26 mouse cellular contexts compared by ENCODE assay signal in the genomic region with DNA sequence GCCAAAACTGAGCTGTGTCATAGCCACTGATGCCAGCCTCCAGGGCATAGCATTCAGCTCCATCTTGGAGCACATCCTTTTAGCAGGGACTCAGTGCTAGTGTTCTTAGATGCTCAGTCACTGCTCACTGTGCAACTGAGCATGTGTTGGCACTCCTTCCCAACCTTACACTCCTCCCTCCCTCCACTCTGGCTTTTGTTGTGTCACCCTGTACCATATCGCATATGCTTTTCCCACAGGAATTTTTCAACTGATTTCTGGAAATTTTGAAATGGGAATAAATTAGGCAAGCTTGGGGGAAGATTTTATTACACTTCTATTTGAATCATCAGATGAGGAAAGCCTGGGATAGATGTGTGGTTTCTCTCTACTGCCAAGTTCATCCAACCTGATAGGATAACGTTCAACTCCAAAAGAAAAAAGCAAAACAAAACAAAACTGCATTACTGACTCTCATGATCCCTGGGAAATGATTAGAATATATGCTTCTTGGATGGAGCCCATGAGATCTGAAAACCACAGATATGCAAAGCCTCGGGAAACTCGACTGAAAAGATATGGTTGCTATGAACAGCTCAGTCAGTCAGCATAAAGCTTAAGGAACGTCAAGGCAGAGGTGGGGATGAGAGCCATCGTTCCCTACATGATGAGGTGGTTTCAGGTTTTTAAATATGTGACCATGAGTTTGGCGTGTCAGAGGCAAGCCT. TPM values are rescaled to one million over a fixed set of nuclear protein-coding genes. Genes with fewer than 3 reads are reported as not detected.
DNase-seq lines count a peak whose midpoint lies in the region; ATAC-seq and TF ChIP-seq lines count a peak whose summit lies in the region.
"Had no signal": no experiment of that assay in that cellular context is flagged by ENCODE, and none has a peak within 500 bp of the region (broad histone marks: within the 10 kb centered on the region; RNA-seq: fewer than 3 reads in every experiment).

No protein-coding gene starts in this region.

- 84% methylated on average over 7 of the region's 7 CpGs for whole genome bisulfite sequencing in forebrain, embryonic 16.5 days
- WGBS in forebrain, embryonic 15.5 days, result 81% methylated on average over 7 of the region's 7 CpGs
- WGBS in limb, embryonic 14.5 days, result 50% methylated on average over 7 of the region's 7 CpGs
- WGBS in limb, embryonic 10.5 days, result 65% methylated on average over 7 of the region's 7 CpGs
- 31% methylated on average over 7 of the region's 7 CpGs for WGBS in embryonic facial prominence, embryonic 13.5 days

- no peak for TF ChIP-seq POLR2A in limb, embryonic 14.5 days (IDR thresholded peaks at IDR 0.05; ENCODE audit: borderline replicate concordance, extremely low read depth, insufficient read depth, insufficient read length)

- no peak overlapping the region for H3K9ac ChIP-seq in forebrain, embryonic 16.5 days (replicated peaks; ENCODE audit: low read depth, low read length)
- no peak overlapping the region for H3K9ac ChIP-seq in forebrain, embryonic 15.5 days (replicated peaks)
- H3K9ac ChIP-seq in limb, embryonic 14.5 days (ENCODE audit: low read depth, low read length, severe bottlenecking), result no peak overlapping the region
- no peak overlapping the region for H3K9ac ChIP-seq in embryonic facial prominence, embryonic 13.5 days
- H3K9ac ChIP-seq: hindbrain, embryonic 13.5 days; intestine, embryonic 15.5 days; kidney, embryonic 15.5 days; neural tube, embryonic 13.5 days had no signal

- H3K36me3 ChIP-seq in forebrain, embryonic 16.5 days (ENCODE audit: control insufficient read depth, insufficient read depth), result no peaks in the 10 kb centered on the region
- no peaks in the 10 kb centered on the region for H3K36me3 ChIP-seq in forebrain, embryonic 15.5 days
- H3K36me3 ChIP-seq in limb, embryonic 14.5 days (ENCODE audit: control insufficient read depth, insufficient read depth, low read length), result no peaks in the 10 kb centered on the region
- H3K36me3 ChIP-seq in limb, embryonic 10.5 days, result no peaks in the 10 kb centered on the region
- no peaks in the 10 kb centered on the region for H3K36me3 ChIP-seq in embryonic facial prominence, embryonic 13.5 days
- H3K36me3 ChIP-seq: hindbrain, embryonic 13.5 days; intestine, embryonic 15.5 days; kidney, embryonic 15.5 days; neural tube, embryonic 13.5 days had no signal

- H3K27ac ChIP-seq in forebrain, embryonic 16.5 days (ENCODE audit: low read length), result no peak overlapping the region
- no peak overlapping the region for H3K27ac ChIP-seq in forebrain, embryonic 15.5 days (replicated peaks)
- H3K27ac ChIP-seq in limb, embryonic 14.5 days (replicated peaks; ENCODE audit: low read depth, low read length), result no peak overlapping the region
- H3K27ac ChIP-seq in limb, embryonic 10.5 days, result no peak overlapping the region
- H3K27ac ChIP-seq in embryonic facial prominence, embryonic 13.5 days, result peak overlapping the region; percentile 55
- H3K27ac ChIP-seq: hindbrain, embryonic 13.5 days; intestine, embryonic 15.5 days; kidney, embryonic 15.5 days; neural tube, embryonic 13.5 days; stomach, postnatal 0 days had no signal

- peaks cover 5% of the 10 kb centered on the region for H3K4me1 ChIP-seq in forebrain, embryonic 16.5 days (replicated peaks; ENCODE audit: control insufficient read depth, insufficient read depth, low read length)
- H3K4me1 ChIP-seq in forebrain, embryonic 15.5 days, result peaks cover 11% of the 10 kb centered on the region
- peaks cover 10% of the 10 kb centered on the region for H3K4me1 ChIP-seq in limb, embryonic 14.5 days (ENCODE audit: control insufficient read depth, insufficient read depth, low read length)
- peaks cover 32% of the 10 kb centered on the region for H3K4me1 ChIP-seq in limb, embryonic 10.5 days
- H3K4me1 ChIP-seq in embryonic facial prominence, embryonic 13.5 days, result peaks cover 28% of the 10 kb centered on the region
- H3K4me1 ChIP-seq: hindbrain, embryonic 13.5 days; intestine, embryonic 15.5 days; kidney, embryonic 15.5 days; neural tube, embryonic 13.5 days had no signal

- no peaks in the 10 kb centered on the region for H3K9me3 ChIP-seq in forebrain, embryonic 16.5 days (ENCODE audit: control insufficient read depth, low read length)
- no peaks in the 10 kb centered on the region for H3K9me3 ChIP-seq in forebrain, embryonic 15.5 days
- no peaks in the 10 kb centered on the region for H3K9me3 ChIP-seq in limb, embryonic 14.5 days (ENCODE audit: control insufficient read depth, low read length)
- no peaks in the 10 kb centered on the region for H3K9me3 ChIP-seq in limb, embryonic 10.5 days (replicated peaks)
- H3K9me3 ChIP-seq in embryonic facial prominence, embryonic 13.5 days, result no peaks in the 10 kb centered on the region
- H3K9me3 ChIP-seq: hindbrain, embryonic 13.5 days; intestine, embryonic 15.5 days; kidney, embryonic 15.5 days; neural tube, embryonic 13.5 days had no signal

- no peak overlapping the region for H3K4me3 ChIP-seq in forebrain, embryonic 16.5 days (replicated peaks; ENCODE audit: low read length)
- no peak overlapping the region for H3K4me3 ChIP-seq in forebrain, embryonic 15.5 days
- H3K4me3 ChIP-seq in limb, embryonic 14.5 days (replicated peaks; ENCODE audit: low read length), result no peak overlapping the region
- no peak overlapping the region for H3K4me3 ChIP-seq in limb, embryonic 10.5 days
- H3K4me3 ChIP-seq in embryonic facial prominence, embryonic 13.5 days, result no peak overlapping the region
- H3K4me3 ChIP-seq: hindbrain, embryonic 13.5 days; intestine, embryonic 15.5 days; kidney, embryonic 15.5 days; neural tube, embryonic 13.5 days had no signal

- H3K4me2 ChIP-seq in forebrain, embryonic 16.5 days (ENCODE audit: low read length), result no peak overlapping the region
- H3K4me2 ChIP-seq in forebrain, embryonic 15.5 days (replicated peaks), result no peak overlapping the region
- no peak overlapping the region for H3K4me2 ChIP-seq in limb, embryonic 14.5 days (replicated peaks; ENCODE audit: low read depth, low read length, severe bottlenecking)
- peak overlapping the region; percentile 7; the same call in 1 of the 2 replicates for H3K4me2 ChIP-seq in embryonic facial prominence, embryonic 13.5 days
- H3K4me2 ChIP-seq: hindbrain, embryonic 13.5 days; intestine, embryonic 15.5 days; kidney, embryonic 15.5 days; neural tube, embryonic 13.5 days had no signal

- peak; percentile 76 for ATAC-seq in forebrain, embryonic 16.5 days
- no peak; the same call in 1 of the 2 replicates for ATAC-seq in forebrain, embryonic 15.5 days (replicated peaks)
- ATAC-seq in limb, embryonic 14.5 days (ENCODE audit: low FRiP score, low read depth), result peak; percentile 15; the same call in 1 of the 2 replicates
- ATAC-seq in embryonic facial prominence, embryonic 13.5 days (ENCODE audit: insufficient number of reproducible peaks, insufficient read depth, low FRiP score, low TSS enrichment, low read depth), result peak; percentile 78; the same call in 1 of the 2 replicates
- ATAC-seq: intestine, embryonic 15.5 days had no signal

- peak; percentile 11 for DNase-seq in limb, embryonic 14.5 days (ENCODE audit: low spot score)
- DNase-seq in limb, embryonic 10.5 days (ENCODE audit: low spot score), result no peak
- no peak for DNase-seq in thymus, postnatal 25 days
- no peak for DNase-seq in heart, postnatal 14 days
- DNase-seq: cerebellum, postnatal 10 days; embryo, embryonic 11 days; gastrocnemius, postnatal 10 days; lung, adult 18-20 months; right cerebral cortex, postnatal 14 days; thymus, postnatal 36 days had no signal

- no peaks in the 10 kb centered on the region for H3K27me3 ChIP-seq in forebrain, embryonic 16.5 days (replicated peaks; ENCODE audit: control insufficient read depth, insufficient read depth, low read length)
- no peaks in the 10 kb centered on the region for H3K27me3 ChIP-seq in forebrain, embryonic 15.5 days
- H3K27me3 ChIP-seq in limb, embryonic 14.5 days (ENCODE audit: control insufficient read depth, insufficient read depth, low read length), result no peaks in the 10 kb centered on the region
- no peaks in the 10 kb centered on the region for H3K27me3 ChIP-seq in limb, embryonic 10.5 days (ENCODE audit: low read depth, poor library complexity, severe bottlenecking)
- H3K27me3 ChIP-seq in embryonic facial prominence, embryonic 13.5 days, result no peaks in the 10 kb centered on the region
- H3K27me3 ChIP-seq: hindbrain, embryonic 13.5 days; intestine, embryonic 15.5 days; kidney, embryonic 15.5 days; neural tube, embryonic 13.5 days had no signal

- intact Hi-C loops in heart, postnatal 14 days (cut with DNase I), result no loop called here

RNA-seq across cellular contexts. Expression of a gene that starts 40.9 kb away (rescaled TPM):
- not detected in 2 replicates for polyA plus RNA-seq in forebrain, embryonic 16.5 days (2015; fragmentation: Nextera tagmentation; extraction: Ambion mirVana)
- polyA plus RNA-seq in forebrain, embryonic 15.5 days (2015; fragmentation: Nextera tagmentation; extraction: Ambion mirVana), result not detected in 2 replicates
- 0.06 TPM in 1 of 2 replicates, not detected in the other for polyA plus RNA-seq in limb, embryonic 14.5 days (2012; rRNA removed)
- not detected in 2 replicates for polyA plus RNA-seq in limb, embryonic 14.5 days (2014; fragmentation: Nextera tagmentation; extraction: Ambion mirVana)
- polyA plus RNA-seq in limb, embryonic 10.5 days (2016; fragmentation: Nextera tagmentation; extraction: Ambion mirVana), result not detected in 2 replicates
- not detected in 2 replicates for polyA plus RNA-seq in embryonic facial prominence, embryonic 13.5 days (2015; fragmentation: Nextera tagmentation; extraction: Ambion mirVana)
- not detected for total RNA-seq in heart, postnatal 14 days (2021)
- total RNA-seq: adrenal gland, adult 18-20 months; ES-E14; gastrocnemius, postnatal 10 days; heart, adult 8-10 months; layer of hippocampus, postnatal 10 days; left cerebral cortex, postnatal 14 days; liver, adult 2 months; megakaryocyte-erythroid progenitor cell, adult 5-6 weeks had no signal
- polyA plus RNA-seq: heart, embryonic 16.5 days; hindbrain, embryonic 13.5 days; intestine, embryonic 15.5 days; kidney, embryonic 15.5 days; liver, adult 2 months; neural tube, embryonic 13.5 days; stomach, postnatal 0 days had no signal
